Mouse (Mus musculus) gastrocnemius, adult 2 months (tissue): ENCODE measurements at regions not wholly inside any gene's neighbourhood (a gene's known extent, or its start where the extent isn't known, plus 50 kb on each side); places are given as distances from the start of the nearest gene placed in this dataset.

Source experiments
- DNase-seq: peaks from one replicate; pipeline ENCODE4 v3.0.0; 2022
- H3K27ac ChIP-seq: fragments of 200-600 bp; 2 replicates; pipeline ENCODE4 v1.8.1; 2022; ENCODE audit warnings: mild to moderate bottlenecking
- H3K4me3 ChIP-seq: fragments of 200-600 bp; 2 replicates; pipeline ENCODE4 v1.8.1; 2022; ENCODE audit warnings: mild to moderate bottlenecking, moderate library complexity
- CTCF ChIP-seq: fragments of 200-600 bp; IDR thresholded peaks from 2 replicates; pipeline ENCODE4 v1.8.1; 2022; ENCODE audit warnings: antibody characterized with exemption, mild to moderate bottlenecking, moderate library complexity
- intact Hi-C: fragments of 180-260 bp; cut with DNase I; formaldehyde crosslinking; loops from one replicate; pipeline ENCODE4 v1.15.1; 2025

- intact Hi-C loops: no loop called here
- no peak for TF ChIP-seq CTCF
- H3K4me3 ChIP-seq: no peak overlapping the region
- DNase-seq: no peak
- no peak overlapping the region for H3K27ac ChIP-seq
Observed at GRCm38 (mm10) chr3:120123155-120123554, 338.9 kb upstream of the Ptbp2 start.

GRCm38 (mm10) chr3:120083171-120083932 lies 299.1 kb upstream of the Ptbp2 start:
- H3K4me3 ChIP-seq: no peak overlapping the region
- no peak overlapping the region for H3K27ac ChIP-seq
- no peak for DNase-seq
- TF ChIP-seq CTCF: no peak
- intact Hi-C loops: no loop called here

DNA sequence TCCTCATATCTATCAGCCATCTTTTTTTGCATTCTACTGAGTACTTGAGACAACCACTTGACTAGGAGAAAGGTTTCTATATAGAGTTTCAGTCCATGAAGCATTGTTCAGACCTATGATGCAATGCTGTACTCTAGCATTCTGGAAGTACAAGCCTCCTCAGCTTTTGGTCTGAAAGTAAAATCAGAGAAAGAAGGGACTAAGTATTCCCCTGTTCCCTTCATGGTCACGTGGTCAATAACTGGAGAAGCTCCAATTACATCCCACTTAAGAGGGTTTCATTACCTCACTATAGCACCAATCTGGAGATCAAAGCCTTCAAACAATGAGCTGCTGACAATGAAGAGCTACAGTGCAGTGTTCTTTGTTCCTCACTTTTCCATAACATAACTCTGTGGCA lies 289.3 kb upstream of the Ptbp2 start:
- Histone ChIP-seq H3K4me3 (no peak overlapping the region), H3K27ac (no peak overlapping the region)
- intact Hi-C loops: no loop called here
- TF ChIP-seq CTCF: no peak
- no peak for DNase-seq

GRCm38 (mm10) chr3:120065714-120066113 lies 281.4 kb upstream of the Ptbp2 start:
- DNase-seq: no peak
- TF ChIP-seq CTCF: no peak
- Histone ChIP-seq H3K27ac (no peak overlapping the region), H3K4me3 (no peak overlapping the region)
- intact Hi-C loops: no loop called here

DNA sequence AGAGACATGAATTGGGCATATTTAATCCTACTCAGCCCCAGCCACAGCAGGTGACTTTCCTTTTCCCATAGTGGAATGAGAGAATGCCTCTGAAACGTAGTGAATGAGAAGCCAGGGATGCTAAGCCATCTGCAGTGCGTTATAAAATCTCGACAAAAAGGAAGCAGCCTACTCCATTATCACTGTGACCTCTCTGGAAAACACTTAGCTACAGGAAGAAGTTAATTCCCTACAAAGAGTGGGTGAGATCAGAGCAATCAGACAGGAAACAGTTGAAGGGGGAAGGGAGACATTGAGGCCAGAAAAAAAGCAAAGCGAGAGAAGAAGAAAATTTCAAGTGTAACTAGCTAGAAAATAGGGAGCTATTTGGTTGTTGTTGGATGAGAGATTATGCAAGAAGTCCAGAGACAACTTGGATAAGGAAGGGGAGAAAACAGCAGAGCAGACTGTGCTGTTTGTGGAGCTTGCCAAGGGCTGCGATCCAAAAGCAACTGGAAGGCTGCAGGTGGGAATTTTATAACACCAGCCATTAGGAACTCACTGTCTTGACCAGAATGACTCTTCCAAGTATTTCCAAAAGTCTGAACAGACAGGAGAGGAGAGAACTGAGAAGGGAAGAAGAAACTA lies 280.7 kb upstream of the Ptbp2 start:
- no peak for TF ChIP-seq CTCF
- Histone ChIP-seq H3K27ac (no peak overlapping the region), H3K4me3 (no peak overlapping the region)
- peak; percentile 66 for DNase-seq
- intact Hi-C loops: no loop called here

GRCm38 (mm10) chr3:120062264-120062663 lies 278.0 kb upstream of the Ptbp2 start:
- Histone ChIP-seq H3K27ac (no peak overlapping the region), H3K4me3 (no peak overlapping the region)
- intact Hi-C loops: no loop called here
- no peak for TF ChIP-seq CTCF
- DNase-seq: no peak

DNA sequence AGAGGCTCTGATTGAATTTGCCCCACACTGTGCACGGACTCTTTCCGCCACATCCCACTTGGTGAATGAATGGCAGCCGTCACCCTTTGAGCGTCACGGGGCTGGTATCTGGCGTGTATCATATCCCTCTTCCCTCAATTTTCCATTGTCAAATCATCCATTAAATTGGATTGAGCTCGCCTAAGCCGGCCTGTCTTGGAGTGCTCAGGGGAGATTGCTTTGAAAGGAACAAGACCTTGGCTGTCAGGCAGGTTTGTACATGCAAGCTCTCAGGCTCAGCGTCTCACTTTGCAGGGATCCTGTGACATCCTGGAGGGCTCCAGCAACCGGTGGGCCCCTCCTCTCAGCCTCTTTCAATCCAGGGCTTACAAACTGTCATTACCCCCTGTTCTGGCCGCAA lies 275.7 kb upstream of the Ptbp2 start:
- intact Hi-C loops: no loop called here
- no peak overlapping the region for H3K27ac ChIP-seq
- no peak for TF ChIP-seq CTCF
- DNase-seq: no peak
- no peak overlapping the region for H3K4me3 ChIP-seq

DNA sequence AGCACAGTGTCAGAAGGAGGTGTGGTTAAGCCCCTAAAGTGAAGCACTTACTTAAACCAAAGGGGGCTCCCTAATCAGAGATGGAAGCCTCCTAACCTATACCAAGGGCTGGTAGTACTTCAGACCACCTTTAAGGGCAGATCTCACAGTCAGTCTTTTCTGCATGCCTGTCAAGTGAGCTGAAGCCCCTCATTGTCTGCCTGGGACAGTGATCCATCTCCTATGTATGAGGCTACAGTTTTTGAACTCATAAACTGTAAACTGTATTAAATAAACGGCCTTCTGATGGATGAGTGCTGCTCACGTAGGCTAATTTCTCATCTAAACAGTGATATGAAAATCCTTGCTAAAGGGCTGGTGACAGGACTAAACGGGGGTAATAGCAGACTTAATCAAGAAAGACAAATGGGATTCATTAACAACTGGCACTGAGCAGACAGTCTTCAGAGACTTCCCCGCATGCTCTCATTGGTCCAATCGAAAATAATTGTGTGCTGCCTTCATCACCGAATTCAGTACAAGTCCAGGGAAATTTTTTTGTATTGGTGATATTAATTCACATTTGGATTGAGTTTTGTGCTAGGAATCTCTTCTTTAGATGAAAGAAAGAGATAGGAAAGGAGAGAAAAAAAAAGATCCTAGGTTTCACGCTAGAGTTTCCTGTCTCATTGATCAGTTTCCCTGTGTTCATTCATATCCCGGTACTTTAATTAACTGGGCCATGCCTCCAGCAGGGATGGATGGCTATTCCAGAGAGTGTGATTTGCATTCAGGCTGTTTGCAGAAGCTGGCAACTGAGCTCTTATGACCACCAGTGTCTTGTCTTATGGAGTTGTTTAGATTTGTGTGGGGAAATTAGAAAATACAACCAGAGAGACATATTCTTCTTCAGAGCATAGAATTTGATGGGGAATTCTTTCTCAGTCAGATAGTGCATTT lies 271.2 kb upstream of the Ptbp2 start:
- TF ChIP-seq CTCF: no peak
- no peak overlapping the region for H3K27ac ChIP-seq
- no peak overlapping the region for H3K4me3 ChIP-seq
- intact Hi-C loops: no loop called here
- no peak for DNase-seq

DNA sequence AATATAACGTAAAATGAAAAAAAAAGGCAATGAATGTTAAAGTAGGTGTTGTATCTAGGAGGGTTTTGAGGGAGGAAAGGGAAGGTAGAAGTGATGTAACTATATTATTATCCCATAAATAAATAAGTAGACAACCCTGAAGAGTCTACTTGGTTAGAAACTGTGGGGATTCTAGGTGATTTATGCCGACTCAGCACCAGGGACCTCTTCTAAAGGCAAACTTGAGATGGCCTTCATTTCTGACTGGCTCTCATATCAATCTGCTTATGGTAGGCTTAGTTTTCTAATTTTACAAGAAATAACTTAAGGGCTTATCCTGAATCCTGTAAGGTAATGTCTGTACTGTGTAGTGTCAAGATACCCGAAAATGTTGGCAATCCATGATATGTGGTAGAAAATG lies 263.0 kb upstream of the Ptbp2 start:
- TF ChIP-seq CTCF: no peak
- no peak overlapping the region for H3K27ac ChIP-seq
- no peak overlapping the region for H3K4me3 ChIP-seq
- intact Hi-C loops: no loop called here
- DNase-seq: no peak

GRCm38 (mm10) chr3:120037526-120037925 lies 253.3 kb upstream of the Ptbp2 start:
- H3K27ac ChIP-seq: no peak overlapping the region
- DNase-seq: no peak
- intact Hi-C loops: no loop called here
- H3K4me3 ChIP-seq: no peak overlapping the region
- no peak for TF ChIP-seq CTCF

DNA sequence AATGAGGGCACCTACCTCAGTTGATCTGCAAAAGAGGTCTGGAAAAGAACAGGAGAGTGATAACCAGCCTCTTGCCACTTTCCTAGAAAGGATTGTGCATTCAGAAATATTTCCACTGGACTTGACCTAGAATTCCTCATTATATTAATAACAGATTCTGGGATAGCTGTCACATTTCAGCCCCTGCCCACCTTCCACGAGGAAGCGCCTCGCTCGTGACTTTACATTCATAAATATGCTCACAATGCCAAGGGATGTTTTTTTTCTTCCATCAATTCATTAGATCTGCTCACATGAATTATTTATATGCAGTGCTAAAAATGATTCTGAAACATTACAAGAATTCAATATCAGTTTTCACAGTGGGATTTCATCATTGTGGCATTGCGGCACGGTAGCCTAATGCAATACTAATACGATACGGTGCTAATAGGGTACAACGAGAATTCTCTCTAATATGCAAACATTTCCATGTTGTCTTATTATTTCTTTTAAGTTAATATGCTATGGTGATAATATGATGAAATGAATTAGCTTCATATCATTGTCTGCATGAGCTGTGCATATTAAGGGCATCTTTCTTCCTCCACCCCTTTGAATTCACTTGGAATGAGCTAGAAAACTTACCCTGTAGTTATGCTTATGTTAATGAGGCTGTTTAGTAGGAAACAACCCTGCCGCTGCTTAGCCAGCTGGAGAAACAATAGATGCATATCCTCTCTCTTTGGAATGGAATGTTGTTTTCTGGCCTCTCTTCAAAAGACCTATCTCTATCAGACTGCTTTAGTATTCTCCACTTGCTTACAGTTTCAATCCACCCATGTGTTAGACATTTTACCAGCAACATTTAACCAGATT lies 235.8 kb upstream of the Ptbp2 start:
- no peak for DNase-seq
- Histone ChIP-seq H3K4me3 (no peak overlapping the region), H3K27ac (no peak overlapping the region)
- intact Hi-C loops: no loop called here
- TF ChIP-seq CTCF: no peak

GRCm38 (mm10) chr3:120015376-120015775 lies 231.1 kb upstream of the Ptbp2 start:
- TF ChIP-seq CTCF: no peak
- Histone ChIP-seq H3K4me3 (no peak overlapping the region), H3K27ac (no peak overlapping the region)
- no peak for DNase-seq
- intact Hi-C loops: no loop called here

GRCm38 (mm10) chr3:120011861-120012260 lies 227.6 kb upstream of the Ptbp2 start:
- DNase-seq: no peak
- TF ChIP-seq CTCF: no peak
- no peak overlapping the region for H3K27ac ChIP-seq
- intact Hi-C loops: no loop called here
- H3K4me3 ChIP-seq: no peak overlapping the region
